Mouse (Mus musculus): ENCODE results near the gene Gria1. TPM values are rescaled to one million over a fixed set of nuclear protein-coding genes. Genes with fewer than 3 reads are reported as not detected.

Gria1 gene
- polyA plus RNA-seq, 1 experiment, result 75.4 TPM

GRCm38 (mm10) chr11:57271687-57272086 is 260.5 kb downstream of the Gria1 start:
- H3K4me3 ChIP-seq (ENCODE audit: insufficient read depth, low read depth, low read length), result no peak overlapping the region
- WGBS, result 52% methylated on average over 8 of the region's 8 CpGs
- TF ChIP-seq POLR2A (IDR thresholded peaks at IDR 0.05; ENCODE audit: insufficient read depth, low read depth, low read length) (no peak), CTCF (IDR thresholded peaks at IDR 0.05; ENCODE audit: insufficient read depth, low read depth, low read length) (no peak)
- no peak overlapping the region for H3K27ac ChIP-seq (ENCODE audit: insufficient read depth, low read depth, low read length)
- peaks cover 14% of the 10 kb centered on the region for H3K4me1 ChIP-seq (ENCODE audit: control insufficient read depth, insufficient read depth, low read length)

GRCm38 (mm10) chr11:57274687-57275086 is 263.5 kb downstream of the Gria1 start:
- no peak overlapping the region for H3K27ac ChIP-seq (ENCODE audit: insufficient read depth, low read depth, low read length)
- 60% methylated on average over 4 of the region's 4 CpGs for WGBS
- H3K4me3 ChIP-seq (ENCODE audit: insufficient read depth, low read depth, low read length), result no peak overlapping the region
- TF ChIP-seq POLR2A (IDR thresholded peaks at IDR 0.05; ENCODE audit: insufficient read depth, low read depth, low read length) (no peak), CTCF (IDR thresholded peaks at IDR 0.05; ENCODE audit: insufficient read depth, low read depth, low read length) (no peak)
- peaks cover 26% of the 10 kb centered on the region for H3K4me1 ChIP-seq (ENCODE audit: control insufficient read depth, insufficient read depth, low read length)

DNA sequence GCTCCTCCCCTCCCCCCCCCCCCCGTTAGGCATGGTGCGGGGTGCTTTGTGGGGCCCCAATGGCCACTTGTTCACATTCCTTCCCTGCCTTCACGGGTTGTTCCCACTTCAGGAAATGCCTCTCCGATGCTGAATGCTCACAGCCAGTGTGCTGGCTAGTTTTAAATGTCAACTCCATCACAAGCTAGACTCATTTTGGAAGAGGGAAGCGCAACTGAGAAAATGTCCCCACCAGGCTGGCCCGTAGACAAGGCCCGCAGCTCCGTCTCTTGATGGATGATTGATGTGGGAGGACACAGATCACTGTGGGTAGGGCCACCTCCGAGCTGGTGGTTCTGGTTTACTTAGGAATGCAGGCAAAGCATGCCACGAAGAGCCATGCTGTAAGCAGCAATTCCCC is 266.9 kb downstream of the Gria1 start:
- no peak overlapping the region for H3K4me3 ChIP-seq (ENCODE audit: insufficient read depth, low read depth, low read length)
- H3K4me1 ChIP-seq (ENCODE audit: control insufficient read depth, insufficient read depth, low read length), result peaks cover 15% of the 10 kb centered on the region
- TF ChIP-seq CTCF (IDR thresholded peaks at IDR 0.05; ENCODE audit: insufficient read depth, low read depth, low read length) (no peak), POLR2A (IDR thresholded peaks at IDR 0.05; ENCODE audit: insufficient read depth, low read depth, low read length) (no peak)
- 36% methylated on average over 10 of the region's 10 CpGs for WGBS
- 0 out of 2 replicates have a peak overlapping the region, but pooled peaks have one; percentile 2 for H3K27ac ChIP-seq (ENCODE audit: insufficient read depth, low read depth, low read length)

DNA sequence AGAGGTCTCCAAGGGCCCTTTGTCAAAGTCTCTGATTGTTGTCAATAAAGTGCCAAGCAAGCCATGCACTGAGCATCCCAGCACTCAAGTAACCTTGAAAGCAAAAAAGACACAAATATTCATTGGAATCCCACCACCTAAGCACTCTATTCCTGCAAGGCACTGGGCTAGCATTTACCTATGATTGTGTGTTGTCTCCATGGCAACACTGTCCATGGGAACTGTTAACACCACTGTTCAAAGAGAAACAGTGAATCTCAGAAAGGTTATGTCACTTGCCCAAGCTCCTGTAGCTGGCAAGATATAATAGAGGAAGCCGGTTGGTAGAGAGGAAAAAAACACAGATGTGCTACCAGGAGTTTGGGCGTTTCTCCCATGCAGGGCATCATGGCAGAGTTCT is 274.9 kb downstream of the Gria1 start:
- whole genome bisulfite sequencing, result 66% methylated on average over 2 of the region's 2 CpGs
- H3K27ac ChIP-seq (ENCODE audit: insufficient read depth, low read depth, low read length), result no peak overlapping the region
- peaks cover 4% of the 10 kb centered on the region; the same call in 1 of the 2 replicates for H3K4me1 ChIP-seq (ENCODE audit: control insufficient read depth, insufficient read depth, low read length)
- no peak for TF ChIP-seq POLR2A (IDR thresholded peaks at IDR 0.05; ENCODE audit: insufficient read depth, low read depth, low read length)
- no peak for TF ChIP-seq CTCF (IDR thresholded peaks at IDR 0.05; ENCODE audit: insufficient read depth, low read depth, low read length)
- no peak overlapping the region for H3K4me3 ChIP-seq (ENCODE audit: insufficient read depth, low read depth, low read length)

- Histone ChIP-seq H3K4me1 (ENCODE audit: control insufficient read depth, insufficient read depth, low read length) (peaks cover 2% of the 10 kb centered on the region; the same call in 1 of the 2 replicates), H3K4me3 (ENCODE audit: insufficient read depth, low read depth, low read length) (no peak overlapping the region), H3K27ac (ENCODE audit: insufficient read depth, low read depth, low read length) (no peak overlapping the region; the same call in 1 of the 2 replicates)
- TF ChIP-seq CTCF (IDR thresholded peaks at IDR 0.05; ENCODE audit: insufficient read depth, low read depth, low read length), result no peak
- no peak for TF ChIP-seq POLR2A (IDR thresholded peaks at IDR 0.05; ENCODE audit: insufficient read depth, low read depth, low read length)
- WGBS, result 78% methylated on average over 8 of the region's 8 CpGs
These were observed 286.2 kb downstream of the Gria1 start for GRCm38 (mm10) chr11:57297376-57297775.

- Histone ChIP-seq H3K27ac (ENCODE audit: insufficient read depth, low read depth, low read length) (no peak overlapping the region), H3K4me1 (ENCODE audit: control insufficient read depth, insufficient read depth, low read length) (peaks cover 2% of the 10 kb centered on the region; the same call in 1 of the 2 replicates), H3K4me3 (ENCODE audit: insufficient read depth, low read depth, low read length) (no peak overlapping the region)
- 35% methylated on average over 2 of the region's 2 CpGs for WGBS
- TF ChIP-seq POLR2A (IDR thresholded peaks at IDR 0.05; ENCODE audit: insufficient read depth, low read depth, low read length) (no peak), CTCF (IDR thresholded peaks at IDR 0.05; ENCODE audit: insufficient read depth, low read depth, low read length) (no peak)
These were observed 287.1 kb downstream of the Gria1 start for GRCm38 (mm10) chr11:57298263-57298662.

GRCm38 (mm10) chr11:57298665-57299064 is 287.5 kb downstream of the Gria1 start:
- TF ChIP-seq CTCF (IDR thresholded peaks at IDR 0.05; ENCODE audit: insufficient read depth, low read depth, low read length), result no peak
- TF ChIP-seq POLR2A (IDR thresholded peaks at IDR 0.05; ENCODE audit: insufficient read depth, low read depth, low read length), result no peak
- Histone ChIP-seq H3K27ac (ENCODE audit: insufficient read depth, low read depth, low read length) (no peak overlapping the region), H3K4me3 (ENCODE audit: insufficient read depth, low read depth, low read length) (no peak overlapping the region), H3K4me1 (ENCODE audit: control insufficient read depth, insufficient read depth, low read length) (peaks cover 2% of the 10 kb centered on the region; the same call in 1 of the 2 replicates)

DNA sequence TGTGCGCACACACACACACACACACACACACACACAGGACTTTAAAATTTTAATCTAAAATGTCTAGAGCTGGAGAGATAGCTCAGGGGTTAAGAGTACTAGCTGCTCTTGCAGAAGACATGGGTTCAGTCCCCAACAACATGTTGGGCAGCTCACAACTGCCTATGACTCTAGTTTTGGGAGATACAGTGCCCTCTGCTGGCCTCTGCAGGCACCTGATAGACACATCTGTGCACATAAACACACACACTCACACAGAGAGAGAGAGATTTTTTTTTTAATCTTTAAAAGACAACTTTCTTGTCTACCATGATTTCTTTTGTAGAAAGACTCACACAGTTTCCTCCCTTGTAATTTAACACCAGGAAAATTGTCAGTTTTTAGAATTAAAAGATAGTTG is 292.4 kb downstream of the Gria1 start:
- WGBS, result 91% methylated on average over 1 of the region's 1 CpGs
- TF ChIP-seq POLR2A (IDR thresholded peaks at IDR 0.05; ENCODE audit: insufficient read depth, low read depth, low read length), result no peak
- TF ChIP-seq CTCF (IDR thresholded peaks at IDR 0.05; ENCODE audit: insufficient read depth, low read depth, low read length), result no peak
- no peak overlapping the region for H3K27ac ChIP-seq (ENCODE audit: insufficient read depth, low read depth, low read length)
- H3K4me1 ChIP-seq (ENCODE audit: control insufficient read depth, insufficient read depth, low read length), result no peaks in the 10 kb centered on the region
- H3K4me3 ChIP-seq (ENCODE audit: insufficient read depth, low read depth, low read length), result no peak overlapping the region

DNA sequence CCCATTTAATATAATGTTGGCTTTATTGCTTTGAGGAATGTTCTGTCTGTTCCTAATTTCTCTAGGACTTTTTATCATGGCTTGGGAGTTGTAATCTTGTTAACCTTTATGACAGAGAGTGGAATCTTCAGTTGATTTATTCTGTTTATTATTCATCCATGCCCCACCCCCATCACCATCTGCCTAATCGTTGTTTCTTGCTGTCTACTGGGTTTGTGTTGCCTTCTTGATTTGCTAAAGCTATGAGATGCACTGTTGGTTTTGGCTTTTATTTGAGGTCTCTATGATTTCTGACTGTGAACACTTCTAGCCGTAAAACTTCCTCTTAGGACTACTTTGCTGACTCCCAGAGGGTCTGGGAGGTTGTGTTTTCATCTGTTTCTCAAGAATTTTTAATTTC is 294.9 kb downstream of the Gria1 start:
- 57% methylated on average over 2 of the region's 2 CpGs for WGBS
- no peak overlapping the region for H3K27ac ChIP-seq (ENCODE audit: insufficient read depth, low read depth, low read length)

GRCm38 (mm10) chr11:57306892-57307291 is 295.7 kb downstream of the Gria1 start:
- 91% methylated on average over 1 of the region's 1 CpGs for WGBS
- TF ChIP-seq CTCF (IDR thresholded peaks at IDR 0.05; ENCODE audit: insufficient read depth, low read depth, low read length) (no peak), POLR2A (IDR thresholded peaks at IDR 0.05; ENCODE audit: insufficient read depth, low read depth, low read length) (no peak)

More for the DNA sequence above, 294.9 kb downstream of the Gria1 start:
- TF ChIP-seq CTCF (IDR thresholded peaks at IDR 0.05; ENCODE audit: insufficient read depth, low read depth, low read length), result no peak
- TF ChIP-seq POLR2A (IDR thresholded peaks at IDR 0.05; ENCODE audit: insufficient read depth, low read depth, low read length), result no peak
- no peaks in the 10 kb centered on the region; the same call in 1 of the 2 replicates for H3K4me1 ChIP-seq (ENCODE audit: control insufficient read depth, insufficient read depth, low read length)
- no peak overlapping the region for H3K4me3 ChIP-seq (ENCODE audit: insufficient read depth, low read depth, low read length)

More at GRCm38 (mm10) chr11:57306892-57307291, 295.7 kb downstream of the Gria1 start:
- H3K27ac ChIP-seq (ENCODE audit: insufficient read depth, low read depth, low read length), result no peak overlapping the region
- no peak overlapping the region for H3K4me3 ChIP-seq (ENCODE audit: insufficient read depth, low read depth, low read length)
- no peaks in the 10 kb centered on the region; the same call in 1 of the 2 replicates for H3K4me1 ChIP-seq (ENCODE audit: control insufficient read depth, insufficient read depth, low read length)
